Mouse (Mus musculus): Measurements from ENCODE around the gene Ppp2r1b.

The Ppp2r1b gene

GRCm38 (mm10) chr9:50836097-50836496 lies 9.0 kb upstream of the Ppp2r1b start:
- DNase-seq (ENCODE audit: low spot score) = no peak

GRCm38 (mm10) chr9:50841079-50841789 lies 3.9 kb upstream of the Ppp2r1b start:
- no peak for DNase-seq (ENCODE audit: low spot score)

DNA sequence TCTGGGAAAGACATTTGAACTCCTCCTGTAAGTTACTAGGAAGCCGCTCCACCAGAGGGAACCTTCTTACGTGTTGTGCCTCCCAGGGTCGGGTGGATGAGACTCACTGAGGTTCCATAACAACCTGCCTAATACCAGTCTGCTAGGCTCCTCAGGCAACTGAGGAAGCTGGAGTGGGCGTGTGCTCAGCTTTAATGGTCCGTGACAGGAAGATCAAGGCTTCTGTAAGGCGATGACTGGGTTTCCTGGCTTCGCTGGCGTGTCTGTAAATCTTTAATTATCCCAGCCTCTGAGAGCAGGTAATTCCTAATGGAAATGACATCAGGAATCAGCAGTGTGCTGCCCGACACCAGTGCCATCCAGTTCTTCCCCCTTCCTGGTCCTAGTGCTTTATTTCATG lies 446 bp downstream of the Ppp2r1b start:
- DNase-seq (ENCODE audit: low spot score) = no peak

GRCm38 (mm10) chr9:50847133-50847532 lies 2.0 kb downstream of the Ppp2r1b start:
- no peak for DNase-seq (ENCODE audit: low spot score)

- peak; percentile 34 for DNase-seq (ENCODE audit: low spot score)
Measured at GRCm38 (mm10) chr9:50847606-50848368, 2.7 kb downstream of the Ppp2r1b start.

GRCm38 (mm10) chr9:50848821-50849220 lies 3.7 kb downstream of the Ppp2r1b start:
- DNase-seq (ENCODE audit: low spot score) = no peak

DNA sequence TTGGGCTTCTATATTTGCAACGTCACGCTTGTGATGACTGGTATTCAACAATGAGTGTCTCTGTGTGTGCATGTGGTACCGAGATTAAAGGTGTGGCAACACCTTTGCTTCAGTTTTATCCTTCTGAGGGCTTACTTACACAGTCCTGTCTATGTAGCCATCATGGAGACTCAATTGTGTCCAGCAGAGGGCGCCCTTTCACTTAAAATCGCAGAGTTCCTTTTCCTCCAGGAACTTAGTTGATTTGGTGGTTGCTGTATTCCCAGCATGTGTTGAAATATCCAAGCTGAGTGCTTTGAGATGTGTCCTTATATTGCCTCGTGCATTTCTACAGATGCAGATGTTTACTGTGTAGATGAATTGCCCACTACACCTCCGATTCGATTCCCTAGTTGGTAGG lies 4.1 kb downstream of the Ppp2r1b start:
- peak; percentile 94 for DNase-seq (ENCODE audit: low spot score)

DNA sequence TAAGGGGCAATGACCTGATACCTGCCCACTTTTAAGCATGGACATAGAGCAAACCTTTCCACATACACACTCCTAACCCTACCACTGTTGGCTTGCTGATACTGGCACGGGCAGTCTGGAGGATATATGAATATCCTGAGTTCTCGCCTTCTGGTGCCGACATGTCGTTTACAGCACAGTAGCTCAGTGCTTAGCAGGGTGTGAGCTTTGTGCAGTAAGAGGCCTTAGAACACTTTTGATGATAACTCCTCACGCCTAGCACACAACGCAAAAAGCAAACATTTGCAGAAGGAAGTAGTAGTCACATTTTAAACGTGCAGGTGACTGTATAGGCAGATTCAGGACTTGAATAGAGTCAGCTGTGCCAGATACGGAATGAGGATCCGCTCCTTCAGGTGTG lies 4.7 kb downstream of the Ppp2r1b start:
- DNase-seq (ENCODE audit: low spot score) = no peak

GRCm38 (mm10) chr9:50850271-50850670 lies 5.2 kb downstream of the Ppp2r1b start:
- DNase-seq (ENCODE audit: low spot score) = peak; percentile 33

DNA sequence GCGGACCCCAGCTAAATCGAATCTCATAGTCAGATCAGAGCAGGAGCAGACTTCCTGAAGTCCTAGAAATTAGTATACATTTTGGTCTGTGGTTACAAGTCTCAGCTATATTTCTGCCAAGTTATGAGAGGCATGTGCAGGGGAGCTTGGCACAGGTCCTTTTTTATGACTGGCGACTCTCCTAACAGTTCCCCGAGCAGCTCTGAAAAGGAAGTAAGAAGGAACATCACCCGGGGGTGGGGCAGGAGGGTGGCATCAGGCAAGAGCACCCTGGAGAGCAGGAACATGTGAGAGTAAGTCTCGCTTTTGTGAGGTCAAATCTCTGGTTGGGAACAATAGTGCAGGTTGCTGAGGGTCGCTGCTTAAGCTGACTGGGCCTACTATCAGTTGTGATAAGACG lies 5.6 kb downstream of the Ppp2r1b start:
- DNase-seq (ENCODE audit: low spot score) = peak; percentile 31

- DNase-seq (ENCODE audit: low spot score) = peak; percentile 61
Measured at GRCm38 (mm10) chr9:50852634-50853349, 7.7 kb downstream of the Ppp2r1b start.

- no peak for DNase-seq (ENCODE audit: low spot score)
Measured at GRCm38 (mm10) chr9:50854376-50854775, 9.3 kb downstream of the Ppp2r1b start.

- DNase-seq (ENCODE audit: low spot score) = no peak
Measured at GRCm38 (mm10) chr9:50855133-50855766, 10.1 kb downstream of the Ppp2r1b start.

DNA sequence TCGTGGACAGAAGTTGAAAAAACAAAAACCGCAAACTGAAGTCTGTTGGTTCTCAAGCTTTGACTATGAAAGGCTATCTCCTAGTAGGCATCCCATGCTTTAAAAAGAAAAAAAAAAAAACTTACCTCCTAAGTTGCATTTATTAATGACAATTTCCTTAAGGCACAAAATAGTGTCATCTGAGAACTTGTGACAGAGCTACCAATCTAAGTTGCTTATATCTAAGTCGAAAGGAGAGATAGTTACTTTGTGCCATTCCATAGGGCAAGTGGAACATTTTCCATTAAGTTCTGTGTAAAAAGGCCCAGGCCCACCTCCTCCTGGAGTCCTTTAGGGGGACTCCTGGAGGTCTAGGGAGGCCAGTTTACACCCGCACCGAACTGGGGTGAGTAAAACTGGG lies 10.7 kb downstream of the Ppp2r1b start:
- DNase-seq (ENCODE audit: low spot score) = no peak

- DNase-seq (ENCODE audit: low spot score) = peak; percentile 93
Measured at GRCm38 (mm10) chr9:50856341-50857081, 11.4 kb downstream of the Ppp2r1b start.

DNA sequence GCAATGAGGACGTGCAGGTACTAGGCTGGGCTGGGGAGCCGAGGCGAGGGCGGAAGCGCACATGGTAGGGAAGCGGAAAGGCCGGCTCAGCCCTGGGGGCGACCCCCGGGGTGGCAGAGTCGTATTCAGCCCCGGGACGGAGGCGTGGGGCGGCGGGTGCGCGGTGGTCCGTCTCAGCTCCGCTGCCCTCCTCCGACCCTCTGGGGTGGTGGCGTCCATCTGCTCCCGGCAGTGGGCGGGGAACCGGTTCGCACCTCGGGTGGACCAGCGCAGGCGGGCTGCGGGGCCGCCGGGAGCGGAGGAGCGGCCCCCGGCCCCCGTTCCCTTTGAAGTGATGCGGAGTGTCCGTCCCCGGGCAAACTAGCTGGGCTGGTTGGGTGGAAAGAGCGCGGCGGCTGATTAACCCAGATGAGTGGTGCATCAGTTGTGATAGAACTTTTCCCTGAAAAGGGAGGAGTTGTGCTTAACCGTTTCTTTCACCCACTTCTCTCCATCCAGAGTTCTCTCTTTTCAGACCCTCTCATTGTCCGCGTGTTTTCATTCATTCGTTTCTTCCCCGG lies 12.1 kb downstream of the Ppp2r1b start:
- peak; percentile 42 for DNase-seq (ENCODE audit: low spot score)

- no peak for DNase-seq (ENCODE audit: low spot score)
Measured at GRCm38 (mm10) chr9:50858681-50859080, 13.6 kb downstream of the Ppp2r1b start.

DNA sequence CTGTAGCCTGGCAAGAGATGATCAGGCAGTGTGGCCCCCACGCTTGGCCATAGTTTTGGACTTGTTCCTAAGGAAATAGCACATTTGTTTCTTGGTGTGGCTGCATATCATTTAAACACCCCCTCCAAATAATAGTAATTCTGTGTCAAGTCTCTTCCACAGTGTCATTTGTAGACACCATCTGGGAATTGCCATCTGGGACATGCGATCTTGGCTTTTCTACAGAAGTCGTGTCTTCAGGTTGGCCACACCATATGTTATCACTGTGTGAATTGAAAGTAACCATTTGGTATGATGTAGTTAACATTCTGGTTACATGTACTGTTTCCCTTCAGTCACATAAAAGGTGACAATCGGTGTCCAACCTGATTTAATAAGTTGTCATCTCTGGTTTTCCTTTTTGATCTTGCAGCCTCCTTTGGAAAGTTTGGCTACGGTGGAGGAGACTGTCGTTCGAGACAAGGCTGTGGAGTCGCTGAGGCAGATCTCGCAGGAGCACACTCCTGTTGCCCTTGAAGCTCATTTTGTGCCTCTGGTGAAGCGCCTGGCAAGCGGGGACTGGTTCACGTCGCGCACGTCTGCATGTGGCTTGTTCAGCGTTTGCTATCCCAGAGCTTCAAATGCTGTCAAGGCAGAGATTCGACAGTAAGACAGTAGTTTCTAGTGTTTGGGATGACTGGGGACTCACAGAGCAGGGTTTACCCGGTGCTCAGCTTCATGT lies 16.2 kb downstream of the Ppp2r1b start:
- no peak for DNase-seq (ENCODE audit: low spot score)

- no peak for DNase-seq (ENCODE audit: low spot score)
Measured at GRCm38 (mm10) chr9:50863824-50864223, 18.7 kb downstream of the Ppp2r1b start.

DNA sequence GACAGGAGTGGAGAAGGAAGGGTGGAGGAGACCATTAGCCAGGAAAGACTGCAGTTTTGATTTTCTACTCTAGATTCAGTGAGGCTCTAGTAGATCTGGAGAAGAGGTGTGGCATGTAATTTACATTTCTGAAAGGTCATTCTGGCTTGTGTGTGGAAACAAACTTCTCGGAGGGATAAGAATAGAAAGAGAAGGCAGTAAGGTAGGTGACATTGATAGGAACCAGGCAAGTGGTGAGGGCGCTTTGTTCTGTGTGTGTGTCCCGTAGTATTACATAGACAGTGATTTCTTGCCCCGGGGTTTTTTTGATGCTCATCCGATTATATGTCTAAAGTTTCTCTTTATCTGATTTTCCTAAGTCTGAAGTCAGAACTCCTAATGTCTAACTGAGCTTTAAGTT lies 19.8 kb downstream of the Ppp2r1b start:
- no peak for DNase-seq (ENCODE audit: low spot score)

DNA sequence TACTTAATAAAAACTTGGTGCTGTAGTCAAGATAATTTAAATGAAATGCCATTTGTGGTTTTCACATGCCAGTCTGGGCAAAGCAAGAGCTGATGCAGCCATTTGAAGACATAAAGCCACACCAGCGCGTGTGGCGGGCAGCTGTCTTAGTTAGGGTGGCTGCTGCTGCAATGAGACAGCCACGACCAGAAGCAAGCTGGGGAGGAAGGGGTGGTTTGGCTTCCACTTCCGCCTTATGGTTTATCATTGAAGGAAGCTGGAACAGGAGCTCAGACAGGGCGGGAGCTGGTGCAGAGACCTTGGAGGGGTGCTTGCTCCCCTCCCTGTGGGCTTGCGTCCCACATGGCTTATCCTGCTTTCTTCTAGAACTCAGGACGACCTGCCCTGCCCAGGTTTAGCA lies 20.7 kb downstream of the Ppp2r1b start:
- no peak for DNase-seq (ENCODE audit: low spot score)
